Mouse (Mus musculus) megakaryocyte, embryonic 14.5 days (primary cell): ENCODE measurements around the gene Lsp1. TPM values are rescaled to one million over a fixed set of nuclear protein-coding genes. Genes with fewer than 3 reads are reported as not detected.

ENCODE experiments used
- H3K27me3 ChIP-seq: replicated peaks from 2 replicates; pipeline ENCODE3; 2012; ENCODE audit warnings: inconsistent platforms
- H3K36me3 ChIP-seq: replicated peaks from 2 replicates; pipeline ENCODE3; 2012; ENCODE audit warnings: low read length, inconsistent platforms, mixed read lengths
- H3K4me1 ChIP-seq: 2 replicates; pipeline ENCODE4 v1.6.1; 2012; ENCODE audit warnings: inconsistent platforms
- H3K4me3 ChIP-seq: replicated peaks from 2 replicates; pipeline ENCODE3; 2012; ENCODE audit warnings: moderate library complexity, mild to moderate bottlenecking, inconsistent platforms
- H3K9me3 ChIP-seq: 2 replicates; pipeline ENCODE4 v1.6.1; 2012; ENCODE audit warnings: inconsistent platforms
- FLI1 ChIP-seq: IDR thresholded peaks from 2 replicates; pipeline ENCODE4 v1.6.1; 2012; ENCODE audit warnings: low read length, inconsistent platforms, mixed read lengths
- GATA1 ChIP-seq: IDR thresholded peaks from 3 replicates; pipeline ENCODE4 v1.6.1; 2012; ENCODE audit warnings: mixed read lengths, low read length, inconsistent platforms, borderline replicate concordance
- polyA plus RNA-seq: library from polyadenylated mRNA; stranded (reverse); fragments of >175 nt; gene quantifications from 2 replicates; pipeline ENCODE4 v1.2.3, GENCODE M21; 2012; ENCODE audit warnings: low replicate concordance; ENCODE audit not compliant: insufficient read depth

Gene Lsp1
- polyA plus RNA-seq, 1 experiment = 33.2 TPM

- H3K4me1 ChIP-seq = peaks cover 6% of the 10 kb centered on the region; the same call in 1 of the 2 replicates
- H3K4me3 ChIP-seq = no peak overlapping the region
- TF ChIP-seq FLI1 (no peak), GATA1 (no peak)
- H3K36me3 ChIP-seq = peaks cover 39% of the 10 kb centered on the region
- H3K27me3 ChIP-seq = peaks cover 3% of the 10 kb centered on the region
- H3K9me3 ChIP-seq = no peaks in the 10 kb centered on the region
Measured at GRCm38 (mm10) chr7:142542771-142543303, 82.2 kb downstream of the Lsp1 start.

Other genes with a start within 250 kb of the Lsp1 start
- gene Gm7579, start 248.9 kb upstream of the Lsp1 start, polyA plus RNA-seq = not detected in 2 replicates
- not detected in 2 replicates for gene Krtap5-5, start 230.8 kb upstream of the Lsp1 start, polyA plus RNA-seq
- gene Gm40460, start 219.7 kb upstream of the Lsp1 start, polyA plus RNA-seq = not detected in 2 replicates
- not detected in 2 replicates for gene Gm2431, start 202.5 kb upstream of the Lsp1 start, polyA plus RNA-seq
- gene Gm4559, start 186.4 kb upstream of the Lsp1 start, polyA plus RNA-seq = not detected in 2 replicates
- gene Krtap5-1, start 163.7 kb upstream of the Lsp1 start, polyA plus RNA-seq = not detected in 2 replicates
- gene Krtap5-4, start 157.3 kb upstream of the Lsp1 start, polyA plus RNA-seq = not detected in 2 replicates
- gene Ifitm10, start 87.1 kb upstream of the Lsp1 start, polyA plus RNA-seq = 3.4 and 19.5 TPM in 2 replicates
- gene Gm49369, start 78.1 kb upstream of the Lsp1 start, polyA plus RNA-seq = 14.0 and 303 TPM in 2 replicates
- 432 and 816 TPM in 2 replicates for gene Ctsd, start 72.8 kb upstream of the Lsp1 start, polyA plus RNA-seq
- 3.4 TPM in 1 of 2 replicates, not detected in the other for gene Syt8, start 26.0 kb upstream of the Lsp1 start, polyA plus RNA-seq
- gene Tnni2, start 19.0 kb upstream of the Lsp1 start, polyA plus RNA-seq = 3.4 TPM in 1 of 2 replicates, not detected in the other
- gene Tnnt3, start 38.0 kb downstream of the Lsp1 start, polyA plus RNA-seq = 16.2 TPM in 1 of 2 replicates, not detected in the other
- 10.5 TPM in 2 replicates for gene Mrpl23, start 71.9 kb downstream of the Lsp1 start, polyA plus RNA-seq
- gene Igf2, start 206.0 kb downstream of the Lsp1 start, polyA plus RNA-seq = not detected in 2 replicates
- gene Gm49394, start 209.1 kb downstream of the Lsp1 start, polyA plus RNA-seq = not detected in 2 replicates